Mouse (Mus musculus) T-helper 2 cell (primary cell): ENCODE results near the gene Pcdh15.

Source experiments
- in situ Hi-C: fragments of 300-600 bp; cut with MboI, MseI; formaldehyde crosslinking; loops from one replicate; pipeline ENCODE4 v1.15.1; 2025; ENCODE audit warnings: high pct_unique_total_duplicates

Pcdh15 gene

DNA sequence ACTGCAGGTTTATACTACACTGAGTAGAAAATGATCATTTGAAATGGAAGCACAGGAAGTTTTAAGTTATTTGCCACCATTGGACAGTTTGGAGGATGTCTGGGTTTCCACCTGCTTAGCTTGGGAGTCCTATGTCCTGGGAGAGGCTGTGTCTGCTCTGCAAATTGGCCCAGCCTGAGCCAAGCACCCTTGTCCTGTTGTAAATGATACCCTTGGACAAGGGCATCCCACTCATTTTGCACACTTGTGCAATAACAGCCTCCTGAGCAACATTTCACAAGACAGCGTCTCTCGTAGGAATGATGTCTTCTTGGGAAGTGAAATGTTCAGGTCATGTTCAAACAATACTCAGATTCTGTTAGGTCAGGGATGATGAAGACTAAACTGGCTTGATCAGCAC, 1456.2 kb downstream of the Pcdh15 start:
- in situ Hi-C loops: no loop called here

GRCm38 (mm10) chr10:74569603-74570002, 1470.5 kb downstream of the Pcdh15 start:
- in situ Hi-C loops: no loop called here

DNA sequence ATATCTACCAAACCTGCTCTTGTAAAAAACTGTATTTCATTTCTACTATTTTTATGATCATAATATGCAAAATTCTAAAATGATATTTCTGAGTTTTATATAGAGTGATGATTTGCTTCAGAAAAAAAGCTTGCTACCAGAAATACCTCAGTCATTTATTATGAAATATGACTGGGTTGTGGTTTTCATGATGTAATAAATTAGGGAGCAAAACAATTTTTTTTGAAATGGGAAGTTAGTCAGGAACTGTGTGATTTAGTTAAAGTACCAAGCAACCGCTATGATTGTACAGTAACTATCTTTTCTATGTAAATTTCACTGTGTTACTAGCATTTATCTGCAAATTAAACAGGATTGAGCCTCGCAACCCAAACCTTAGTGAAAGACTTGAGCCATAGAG, 1480.8 kb downstream of the Pcdh15 start:
- in situ Hi-C loops: no loop called here

DNA sequence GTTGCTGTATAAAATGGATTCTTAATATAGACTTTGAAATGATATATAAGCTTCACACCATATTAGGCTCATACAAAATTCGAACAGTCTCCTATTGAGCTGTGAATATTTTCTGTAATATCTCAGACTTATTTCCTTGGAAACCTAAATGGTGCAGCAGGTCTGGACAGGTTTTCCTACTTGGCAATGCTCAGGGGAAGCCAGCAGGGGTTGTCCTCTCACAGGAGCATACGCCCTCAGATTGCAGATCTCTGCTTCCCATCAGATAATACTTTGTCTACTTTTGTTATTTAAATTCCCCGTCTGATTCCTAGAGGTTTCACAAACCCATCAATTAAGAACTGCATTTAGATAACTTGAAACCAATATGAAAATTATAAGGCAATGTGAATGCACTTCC, 1492.7 kb downstream of the Pcdh15 start:
- in situ Hi-C loops: no loop called here

- in situ Hi-C loops: no loop called here
Observed at GRCm38 (mm10) chr10:74607683-74608082, 1508.5 kb downstream of the Pcdh15 start.

DNA sequence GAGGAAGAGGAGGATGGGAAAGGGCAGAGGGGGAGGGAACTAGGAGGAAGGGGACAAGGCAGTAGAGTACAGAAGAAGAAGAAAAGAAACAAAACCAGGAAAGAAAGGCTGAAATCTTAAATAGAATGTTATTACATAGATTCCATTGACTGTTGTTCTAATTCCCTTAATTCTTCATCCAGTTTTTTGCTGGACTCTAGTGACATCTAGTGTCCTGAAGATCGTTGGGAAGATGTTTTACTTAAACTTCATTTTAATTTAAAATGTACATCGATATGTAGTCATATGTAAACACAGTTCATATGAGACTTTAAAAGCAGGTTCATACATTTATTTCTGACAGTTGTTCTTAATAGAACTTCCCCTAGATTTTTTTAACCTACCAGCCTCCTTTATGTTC, 1522.7 kb downstream of the Pcdh15 start:
- in situ Hi-C loops: no loop called here

- in situ Hi-C loops: no loop called here
Observed at GRCm38 (mm10) chr10:74625715-74626114, 1526.6 kb downstream of the Pcdh15 start.

GRCm38 (mm10) chr10:74626596-74626995, 1527.5 kb downstream of the Pcdh15 start:
- in situ Hi-C loops: no loop called here

DNA sequence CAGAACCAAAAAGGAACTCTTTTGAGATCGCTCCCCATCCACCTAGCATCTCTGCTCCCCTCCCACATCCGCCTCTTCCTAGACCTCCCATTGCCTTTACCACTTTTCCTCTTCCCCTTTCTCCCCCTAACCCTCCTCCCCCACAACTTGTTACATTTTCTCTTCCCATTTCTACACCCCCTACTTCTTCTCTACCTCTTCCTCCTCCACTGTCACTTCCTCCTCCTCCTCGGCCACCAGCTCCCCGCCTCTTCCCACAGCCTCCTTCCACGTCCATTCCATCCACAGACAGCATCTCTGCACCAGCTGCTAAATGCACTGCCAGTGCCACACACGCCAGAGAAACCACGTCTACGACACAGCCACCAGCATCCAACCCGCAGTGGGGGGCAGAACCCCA, 1532.2 kb downstream of the Pcdh15 start:
- in situ Hi-C loops: no loop called here

DNA sequence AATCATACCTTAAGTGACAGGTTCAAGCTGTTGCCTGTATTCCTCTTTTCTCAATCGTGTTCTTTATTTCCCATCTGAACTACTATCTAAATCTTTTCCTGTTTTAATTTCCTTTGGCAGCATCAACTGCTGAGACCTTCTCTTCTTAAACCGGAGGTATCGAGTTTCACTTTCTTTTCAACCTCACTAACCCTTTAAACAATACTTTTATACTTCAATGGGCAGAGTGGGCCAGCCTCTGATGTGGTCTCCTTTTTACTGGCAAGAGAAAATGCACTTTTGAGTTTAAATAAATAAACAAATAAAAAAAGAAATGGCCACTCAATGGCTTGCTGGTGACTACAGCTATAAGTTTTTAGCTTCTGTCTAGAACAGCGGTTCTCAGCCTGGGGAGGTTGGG, 1537.9 kb downstream of the Pcdh15 start:
- in situ Hi-C loops: no loop called here

- in situ Hi-C loops: no loop called here
Observed at GRCm38 (mm10) chr10:74642125-74642524, 1543.0 kb downstream of the Pcdh15 start.

GRCm38 (mm10) chr10:74663171-74663570, 1564.0 kb downstream of the Pcdh15 start:
- in situ Hi-C loops: no loop called here

DNA sequence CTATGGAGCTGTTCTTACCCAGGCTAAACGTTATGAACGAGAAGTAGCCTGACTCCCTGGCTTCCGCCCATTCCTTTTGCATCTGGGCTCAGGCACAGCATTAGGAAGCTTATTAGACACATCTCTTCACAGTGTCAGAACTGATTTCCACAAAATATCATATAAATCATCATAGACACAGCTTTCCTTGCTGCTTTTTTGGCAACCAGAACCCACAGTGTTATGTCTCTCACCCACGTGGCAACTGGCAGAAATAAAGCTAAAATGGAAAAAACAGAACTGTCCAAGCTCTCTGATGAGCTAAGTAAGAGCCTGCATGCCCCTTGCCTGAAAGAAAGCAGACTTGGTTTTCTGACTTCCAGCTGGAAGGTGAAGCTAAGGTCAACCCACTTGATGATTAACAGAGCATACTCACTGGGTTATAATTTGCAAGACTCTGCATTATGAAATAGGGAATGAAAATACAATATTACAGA, 1580.9 kb downstream of the Pcdh15 start:
- in situ Hi-C loops: no loop called here

DNA sequence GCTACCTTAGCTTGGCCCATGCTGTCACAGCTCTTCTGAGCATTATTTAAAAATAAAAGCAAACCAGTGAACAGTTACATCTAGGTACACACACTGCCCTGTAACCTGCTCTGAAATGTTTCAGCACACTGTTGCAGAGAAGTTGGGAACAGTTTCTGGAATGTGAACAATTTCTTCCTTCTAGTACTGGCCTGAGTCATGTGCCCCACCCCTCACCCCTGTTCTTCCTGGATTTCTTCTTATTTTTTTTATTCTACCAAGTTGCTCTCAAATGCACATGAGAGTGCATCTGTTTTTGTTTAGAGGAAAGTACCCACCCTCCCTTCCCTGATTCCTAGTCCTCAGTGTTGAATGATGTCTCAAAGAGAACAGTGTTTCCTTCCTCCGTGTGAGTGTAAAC, 1581.4 kb downstream of the Pcdh15 start:
- in situ Hi-C loops: no loop called here
